Mouse (Mus musculus) CD8-positive naive resting alpha-beta T cell, adult 2 months (primary cell): ENCODE measurements around the gene Fam228b.
A peak's percentile ranks its signal among the peaks of the same experiment; 100 is the strongest.
"Not testable (repeated sequence)": the region's sequence is repeated elsewhere in the genome, so short reads cannot be mapped to it uniquely, and the experiment has no call there.

Experiments used
- DNase-seq, 2 experiments: peaks; one replicate each; pipeline ENCODE4 v3.0.0; 2022; ENCODE audit warnings: low read depth in 2 of 2, low spot score in 2 of 2

The Fam228b gene

DNA sequence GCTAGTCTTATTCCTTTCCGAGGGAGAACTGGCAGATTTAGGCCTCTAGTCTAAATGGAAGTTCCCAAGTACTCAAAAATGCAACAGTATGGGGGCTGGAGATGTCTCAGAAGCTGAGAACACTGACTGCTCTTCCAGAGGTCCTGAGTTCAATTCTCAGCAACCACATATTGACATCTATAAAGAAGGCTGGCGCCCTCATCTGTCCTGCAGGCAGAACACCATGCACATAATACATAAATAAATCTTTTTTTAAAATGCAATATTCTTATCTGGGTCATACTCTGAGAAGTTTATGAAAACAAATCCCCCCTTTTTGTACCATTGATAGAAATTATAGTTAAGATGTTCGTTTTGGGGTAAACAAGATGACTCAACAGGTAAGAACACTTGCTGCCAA is 26.9 kb downstream of the Fam228b start:
- DNase-seq = no peak

- no peak for DNase-seq
These were observed 28.2 kb downstream of the Fam228b start for GRCm38 (mm10) chr12:4740823-4741222.

DNA sequence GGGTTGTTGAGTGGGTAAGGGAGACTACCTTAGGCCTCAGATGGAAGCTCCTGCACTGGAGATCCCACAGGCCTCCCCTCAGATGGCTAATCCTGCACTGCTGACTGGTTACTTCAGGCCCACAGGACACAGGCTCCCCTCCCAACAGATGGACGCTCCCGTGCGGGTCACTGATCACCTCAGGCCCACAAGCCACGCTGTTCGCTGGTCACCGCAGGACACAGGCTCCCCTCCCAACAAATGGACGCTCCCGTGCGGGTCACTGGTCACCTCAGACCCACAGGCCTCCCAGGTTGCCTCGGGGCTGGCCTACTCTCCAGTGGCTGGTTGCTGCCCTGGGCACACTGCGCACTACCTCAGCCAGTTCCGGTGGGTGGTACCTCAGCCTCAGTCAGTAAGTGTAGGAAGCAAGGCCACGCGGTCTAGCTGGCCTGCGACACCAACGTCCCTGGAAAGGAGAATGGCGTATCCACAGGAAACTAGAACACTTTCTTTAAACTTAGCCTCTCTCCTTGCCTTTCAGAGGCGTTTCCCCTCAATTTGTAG is 31.0 kb downstream of the Fam228b start, which contains the start of gene Fam228a:
Gene Fam228a, minus strand, starts transcription at position 400 of the 546 bp plus-strand sequence.
- DNase-seq = no peak

GRCm38 (mm10) chr12:4732332-4732731 is 36.7 kb downstream of the Fam228b start:
- no peak for DNase-seq

DNA sequence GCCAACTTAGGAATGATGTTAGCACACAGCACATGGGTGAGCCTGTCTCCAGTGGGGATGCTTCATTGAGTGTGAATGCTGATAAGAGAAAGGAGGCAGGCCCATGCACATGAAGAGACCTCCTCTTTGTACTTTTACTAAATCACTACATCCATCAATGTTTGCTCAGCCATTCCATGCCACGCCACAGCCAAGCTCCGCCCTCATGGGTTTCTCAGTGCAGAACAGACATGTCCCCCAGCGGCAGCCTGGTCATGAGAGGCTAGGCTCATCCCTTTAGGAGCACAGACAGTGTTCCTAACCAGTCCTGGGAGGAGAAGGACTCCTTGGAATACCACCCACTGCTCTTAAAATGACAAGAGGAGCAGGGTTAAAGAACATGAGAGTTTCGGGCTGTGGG is 37.4 kb downstream of the Fam228b start:
- DNase-seq = no peak

- no peak for DNase-seq
These were observed 39.9 kb downstream of the Fam228b start for GRCm38 (mm10) chr12:4729165-4729564.

DNA sequence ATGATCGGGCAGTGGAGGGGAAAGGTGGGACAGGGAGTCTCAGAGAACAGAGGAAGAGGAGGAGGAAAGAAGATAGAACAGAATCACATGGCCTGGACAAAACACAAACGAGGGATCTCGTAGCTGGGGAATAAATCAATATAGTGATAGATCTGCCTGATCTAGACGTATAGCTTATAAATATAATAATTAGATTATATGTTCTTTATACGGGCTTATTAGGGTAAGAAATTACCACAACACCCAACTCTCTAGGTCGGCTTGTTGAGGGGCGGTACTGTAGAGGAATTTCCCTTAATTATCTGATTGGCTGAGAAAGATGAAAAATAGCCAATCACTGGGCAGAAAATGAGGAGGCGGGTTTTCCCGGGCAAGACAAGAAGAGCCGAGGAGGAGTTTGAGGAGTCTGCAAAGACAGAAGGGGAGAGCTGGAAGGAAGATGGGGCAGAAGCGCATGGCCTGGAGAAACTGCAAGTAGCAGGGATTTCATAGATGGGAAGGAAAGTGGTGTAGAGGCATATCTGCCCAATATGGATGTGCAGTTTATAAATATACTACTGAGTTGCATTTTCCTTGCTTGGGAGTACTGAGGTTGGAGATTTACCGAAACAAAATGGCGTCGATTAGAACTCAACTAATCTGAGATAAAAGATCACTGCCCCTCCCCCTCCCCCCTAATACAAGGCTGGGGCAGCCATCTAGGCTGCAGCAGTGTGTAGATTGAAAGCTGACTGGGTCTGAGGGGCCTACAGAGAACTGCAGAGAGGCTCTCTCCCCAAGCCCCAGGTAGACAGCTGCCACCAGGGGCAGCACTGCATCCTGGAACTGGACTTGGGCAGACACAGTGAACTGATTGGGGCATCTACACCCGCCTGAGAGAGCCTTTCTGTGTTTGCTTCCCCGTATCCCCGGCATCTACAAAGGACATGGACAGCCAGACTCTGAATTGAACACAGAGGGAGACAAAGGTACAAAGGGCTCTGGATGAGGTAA is 49.0 kb downstream of the Fam228b start:
- DNase-seq = no peak

- DNase-seq = no peak
These were observed 49.9 kb downstream of the Fam228b start for GRCm38 (mm10) chr12:4719066-4719761.

GRCm38 (mm10) chr12:4717417-4717816 is 51.6 kb downstream of the Fam228b start:
- peak in 1 of 2 experiments; percentile 8 for DNase-seq

- no peak for DNase-seq
These were observed 53.5 kb downstream of the Fam228b start for GRCm38 (mm10) chr12:4715606-4716005.

DNA sequence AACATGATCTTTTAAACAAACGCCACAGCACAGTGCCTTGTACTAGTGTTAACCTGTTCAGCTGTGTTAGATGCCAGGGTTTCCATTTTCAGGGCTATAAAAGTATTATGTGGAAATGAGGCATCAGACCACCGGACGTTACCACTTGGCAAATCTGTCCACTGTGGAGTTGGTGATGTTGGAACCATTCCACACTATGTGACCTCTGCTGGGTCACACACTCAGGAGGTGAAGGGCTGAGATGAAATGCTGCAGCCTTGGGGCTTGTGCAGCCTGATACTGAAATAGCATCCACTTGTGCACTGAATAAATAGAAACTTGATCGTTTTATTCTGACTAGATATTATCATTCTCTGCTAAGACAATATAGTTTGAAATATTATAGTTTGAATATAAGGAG is 55.7 kb downstream of the Fam228b start:
- DNase-seq = no peak

GRCm38 (mm10) chr12:4709926-4710325 is 59.1 kb downstream of the Fam228b start:
- DNase-seq = no peak

- DNase-seq = no peak
These were observed 60.0 kb downstream of the Fam228b start for GRCm38 (mm10) chr12:4708881-4709604.

- no peak for DNase-seq
These were observed 60.8 kb downstream of the Fam228b start for GRCm38 (mm10) chr12:4708296-4708695.

GRCm38 (mm10) chr12:4707488-4708017 is 61.5 kb downstream of the Fam228b start:
- DNase-seq = no peak

DNA sequence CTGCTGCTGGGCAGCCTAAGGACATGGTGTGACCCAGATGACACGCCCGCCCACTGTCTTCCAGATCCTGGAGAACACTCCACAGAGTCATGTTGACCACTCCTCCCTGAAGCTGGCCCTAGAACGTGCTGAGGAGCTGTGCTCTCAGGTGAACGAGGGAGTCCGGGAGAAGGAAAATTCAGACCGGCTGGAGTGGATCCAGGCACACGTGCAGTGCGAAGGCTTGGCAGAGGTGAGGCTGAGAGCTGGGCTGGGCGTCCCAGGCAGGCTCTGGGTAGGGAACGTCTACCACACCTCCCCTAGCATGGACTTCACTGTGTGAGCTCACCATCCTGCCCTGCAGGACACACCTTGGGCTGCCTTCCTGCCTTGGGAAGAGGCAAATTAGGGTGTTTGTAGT is 62.2 kb downstream of the Fam228b start:
- DNase-seq = no peak

GRCm38 (mm10) chr12:4706175-4706574 is 62.9 kb downstream of the Fam228b start:
- DNase-seq = no peak

GRCm38 (mm10) chr12:4705626-4706025 is 63.4 kb downstream of the Fam228b start:
- DNase-seq = not testable (repeated sequence)

- DNase-seq = no peak
These were observed 74.5 kb downstream of the Fam228b start for GRCm38 (mm10) chr12:4694534-4694933.

- no peak for DNase-seq
These were observed 77.9 kb downstream of the Fam228b start for GRCm38 (mm10) chr12:4691193-4691592.
